Mouse (Mus musculus) megakaryocyte, embryonic 14.5 days (primary cell): ENCODE measurements around the gene Ptpn3. TPM values are rescaled to one million over a fixed set of nuclear protein-coding genes. Genes with fewer than 3 reads are reported as not detected.
A peak's percentile ranks its signal among the peaks of the same experiment; 100 is the strongest.

Source experiments
- H3K27me3 ChIP-seq: replicated peaks from 2 replicates; pipeline ENCODE3; 2012; ENCODE audit warnings: inconsistent platforms
- H3K36me3 ChIP-seq: replicated peaks from 2 replicates; pipeline ENCODE3; 2012; ENCODE audit warnings: low read length, inconsistent platforms, mixed read lengths
- H3K4me1 ChIP-seq: 2 replicates; pipeline ENCODE4 v1.6.1; 2012; ENCODE audit warnings: inconsistent platforms
- H3K4me3 ChIP-seq: replicated peaks from 2 replicates; pipeline ENCODE3; 2012; ENCODE audit warnings: moderate library complexity, mild to moderate bottlenecking, inconsistent platforms
- H3K9me3 ChIP-seq: 2 replicates; pipeline ENCODE4 v1.6.1; 2012; ENCODE audit warnings: inconsistent platforms
- FLI1 ChIP-seq: IDR thresholded peaks from 2 replicates; pipeline ENCODE4 v1.6.1; 2012; ENCODE audit warnings: low read length, inconsistent platforms, mixed read lengths
- GATA1 ChIP-seq: IDR thresholded peaks from 3 replicates; pipeline ENCODE4 v1.6.1; 2012; ENCODE audit warnings: mixed read lengths, low read length, inconsistent platforms, borderline replicate concordance
- polyA plus RNA-seq: library from polyadenylated mRNA; stranded (reverse); fragments of >175 nt; gene quantifications from 2 replicates; pipeline ENCODE4 v1.2.3, GENCODE M21; 2012; ENCODE audit warnings: low replicate concordance; ENCODE audit not compliant: insufficient read depth

The Ptpn3 gene
- polyA plus RNA-seq, 1 experiment = 0.07 TPM

GRCm38 (mm10) chr4:57160571-57160970 lies 141.1 kb downstream of the Ptpn3 start:
- Histone ChIP-seq H3K9me3 (peaks cover 4% of the 10 kb centered on the region; the same call in 1 of the 2 replicates), H3K4me3 (no peak overlapping the region), H3K4me1 (no peaks in the 10 kb centered on the region), H3K27me3 (peaks cover 62% of the 10 kb centered on the region), H3K36me3 (no peaks in the 10 kb centered on the region)
- TF ChIP-seq GATA1 (no peak), FLI1 (no peak)

- peaks cover 7% of the 10 kb centered on the region for H3K9me3 ChIP-seq
Measured at GRCm38 (mm10) chr4:57156549-57157169, 145.0 kb downstream of the Ptpn3 start.

GRCm38 (mm10) chr4:57153838-57154237 lies 147.8 kb downstream of the Ptpn3 start:
- Histone ChIP-seq H3K4me3 (peak overlapping the region; percentile 88), H3K36me3 (no peaks in the 10 kb centered on the region), H3K27me3 (peaks cover 57% of the 10 kb centered on the region), H3K9me3 (peaks cover 7% of the 10 kb centered on the region), H3K4me1 (peaks cover 17% of the 10 kb centered on the region)
- TF ChIP-seq GATA1 (no peak), FLI1 (no peak)

More at GRCm38 (mm10) chr4:57156549-57157169, 145.0 kb downstream of the Ptpn3 start:
- Histone ChIP-seq H3K4me1 (peaks cover 17% of the 10 kb centered on the region), H3K4me3 (no peak overlapping the region), H3K36me3 (no peaks in the 10 kb centered on the region), H3K27me3 (peaks cover 48% of the 10 kb centered on the region)
- TF ChIP-seq GATA1 (no peak), FLI1 (no peak)

- peaks cover 7% of the 10 kb centered on the region for H3K9me3 ChIP-seq
- peaks cover 17% of the 10 kb centered on the region for H3K4me1 ChIP-seq
- TF ChIP-seq GATA1 (no peak), FLI1 (no peak)
- peak overlapping the region; percentile 88 for H3K4me3 ChIP-seq
- no peaks in the 10 kb centered on the region for H3K36me3 ChIP-seq
- H3K27me3 ChIP-seq = peaks cover 54% of the 10 kb centered on the region
Measured at GRCm38 (mm10) chr4:57153068-57153835, 148.4 kb downstream of the Ptpn3 start.

GRCm38 (mm10) chr4:57148182-57148581 lies 153.5 kb downstream of the Ptpn3 start:
- peaks cover 13% of the 10 kb centered on the region for H3K4me1 ChIP-seq
- H3K36me3 ChIP-seq = no peaks in the 10 kb centered on the region
- H3K27me3 ChIP-seq = peaks cover 68% of the 10 kb centered on the region
- no peak for TF ChIP-seq FLI1
- no peak for TF ChIP-seq GATA1
- H3K4me3 ChIP-seq = no peak overlapping the region
- H3K9me3 ChIP-seq = no peaks in the 10 kb centered on the region

GRCm38 (mm10) chr4:57143026-57143937 lies 158.4 kb downstream of the Ptpn3 start, which contains the start of gene Epb41l4b:
Gene Epb41l4b, minus strand, starts transcription at chr4:57143437.
- no peaks in the 10 kb centered on the region for H3K9me3 ChIP-seq
- no peaks in the 10 kb centered on the region for H3K36me3 ChIP-seq
- peaks cover 90% of the 10 kb centered on the region for H3K27me3 ChIP-seq
- peaks cover 22% of the 10 kb centered on the region for H3K4me1 ChIP-seq
- peak within 1 kb of the TSS; percentile 92 for H3K4me3 ChIP-seq
- TF ChIP-seq GATA1 = no peak
- TF ChIP-seq FLI1 = no peak

GRCm38 (mm10) chr4:57142374-57143025 lies 159.1 kb downstream of the Ptpn3 start:
- TF ChIP-seq GATA1 (no peak), FLI1 (no peak)
- Histone ChIP-seq H3K36me3 (no peaks in the 10 kb centered on the region), H3K27me3 (peaks cover 91% of the 10 kb centered on the region), H3K4me3 (peak overlapping the region; percentile 92), H3K9me3 (no peaks in the 10 kb centered on the region), H3K4me1 (peaks cover 27% of the 10 kb centered on the region)

- no peaks in the 10 kb centered on the region for H3K9me3 ChIP-seq
- peak overlapping the region; percentile 92 for H3K4me3 ChIP-seq
- TF ChIP-seq GATA1 = no peak
- TF ChIP-seq FLI1 = no peak
- peaks cover 28% of the 10 kb centered on the region for H3K4me1 ChIP-seq
- peaks cover 93% of the 10 kb centered on the region for H3K27me3 ChIP-seq
- no peaks in the 10 kb centered on the region for H3K36me3 ChIP-seq
Measured at GRCm38 (mm10) chr4:57141908-57142361, 159.7 kb downstream of the Ptpn3 start.
